Mouse (Mus musculus): Measurements from ENCODE around the gene Ets2. TPM values are rescaled to one million over a fixed set of nuclear protein-coding genes. Genes with fewer than 3 reads are reported as not detected.

The Ets2 gene
- polyA plus RNA-seq, 1 experiment from 2014 or later = 46.5 TPM

GRCm38 (mm10) chr16:95716061-95716706, 14.3 kb downstream of the Ets2 start:
- Histone ChIP-seq H3K4me3 (ENCODE audit: low read length) (no peak overlapping the region), H3K4me2 (replicated peaks; ENCODE audit: low read depth, low read length) (no peak overlapping the region), H3K27me3 (ENCODE audit: control insufficient read depth, insufficient read depth, low read length) (no peaks in the 10 kb centered on the region), H3K9me3 (ENCODE audit: control insufficient read depth, low read length) (no peaks in the 10 kb centered on the region; the same call in 1 of the 2 replicates), H3K9ac (ENCODE audit: low read depth, low read length) (no peak overlapping the region), H3K36me3 (ENCODE audit: control insufficient read depth, insufficient read depth, low read length) (peaks cover 93% of the 10 kb centered on the region), H3K4me1 (ENCODE audit: control insufficient read depth, insufficient read depth, low read length) (no peaks in the 10 kb centered on the region), H3K27ac (ENCODE audit: low read depth, low read length) (no peak overlapping the region)
- 91% methylated on average over 12 of the region's 12 CpGs for WGBS
- ATAC-seq (ENCODE audit: low FRiP score, low TSS enrichment) = no peak

GRCm38 (mm10) chr16:95717631-95718030, 15.8 kb downstream of the Ets2 start:
- WGBS = 94% methylated on average over 6 of the region's 6 CpGs
- ATAC-seq (ENCODE audit: low FRiP score, low TSS enrichment) = no peak
- H3K9me3 ChIP-seq (ENCODE audit: control insufficient read depth, low read length) = peaks cover 2% of the 10 kb centered on the region; the same call in 1 of the 2 replicates
- no peak overlapping the region for H3K4me2 ChIP-seq (replicated peaks; ENCODE audit: low read depth, low read length)
- H3K36me3 ChIP-seq (ENCODE audit: control insufficient read depth, insufficient read depth, low read length) = peaks cover 81% of the 10 kb centered on the region
- H3K27ac ChIP-seq (ENCODE audit: low read depth, low read length) = no peak overlapping the region
- no peak overlapping the region for H3K9ac ChIP-seq (ENCODE audit: low read depth, low read length)
- H3K4me3 ChIP-seq (ENCODE audit: low read length) = no peak overlapping the region
- no peaks in the 10 kb centered on the region for H3K27me3 ChIP-seq (ENCODE audit: control insufficient read depth, insufficient read depth, low read length)
- no peaks in the 10 kb centered on the region for H3K4me1 ChIP-seq (ENCODE audit: control insufficient read depth, insufficient read depth, low read length)

GRCm38 (mm10) chr16:95718119-95718518, 16.2 kb downstream of the Ets2 start:
- Histone ChIP-seq H3K9ac (ENCODE audit: low read depth, low read length) (no peak overlapping the region), H3K4me2 (replicated peaks; ENCODE audit: low read depth, low read length) (no peak overlapping the region), H3K4me3 (ENCODE audit: low read length) (no peak overlapping the region), H3K9me3 (ENCODE audit: control insufficient read depth, low read length) (peaks cover 2% of the 10 kb centered on the region; the same call in 1 of the 2 replicates), H3K27ac (ENCODE audit: low read depth, low read length) (no peak overlapping the region), H3K4me1 (ENCODE audit: control insufficient read depth, insufficient read depth, low read length) (no peaks in the 10 kb centered on the region), H3K27me3 (ENCODE audit: control insufficient read depth, insufficient read depth, low read length) (no peaks in the 10 kb centered on the region), H3K36me3 (ENCODE audit: control insufficient read depth, insufficient read depth, low read length) (peaks cover 80% of the 10 kb centered on the region)
- no peak for ATAC-seq (ENCODE audit: low FRiP score, low TSS enrichment)
- 93% methylated on average over 4 of the region's 4 CpGs for WGBS

GRCm38 (mm10) chr16:95720532-95720931, 18.7 kb downstream of the Ets2 start:
- H3K36me3 ChIP-seq (ENCODE audit: control insufficient read depth, insufficient read depth, low read length) = peaks cover 60% of the 10 kb centered on the region
- no peaks in the 10 kb centered on the region for H3K27me3 ChIP-seq (ENCODE audit: control insufficient read depth, insufficient read depth, low read length)
- 92% methylated on average over 8 of the region's 8 CpGs for WGBS
- no peak overlapping the region for H3K9ac ChIP-seq (ENCODE audit: low read depth, low read length)
- ATAC-seq (ENCODE audit: low FRiP score, low TSS enrichment) = no peak
- H3K4me1 ChIP-seq (ENCODE audit: control insufficient read depth, insufficient read depth, low read length) = no peaks in the 10 kb centered on the region
- peaks cover 2% of the 10 kb centered on the region; the same call in 1 of the 2 replicates for H3K9me3 ChIP-seq (ENCODE audit: control insufficient read depth, low read length)
- H3K4me2 ChIP-seq (replicated peaks; ENCODE audit: low read depth, low read length) = no peak overlapping the region
- H3K27ac ChIP-seq (ENCODE audit: low read depth, low read length) = no peak overlapping the region
- H3K4me3 ChIP-seq (ENCODE audit: low read length) = no peak overlapping the region

GRCm38 (mm10) chr16:95724251-95724650, 22.4 kb downstream of the Ets2 start:
- ATAC-seq (ENCODE audit: low FRiP score, low TSS enrichment) = no peak
- Histone ChIP-seq H3K4me3 (ENCODE audit: low read length) (no peak overlapping the region), H3K27me3 (ENCODE audit: control insufficient read depth, insufficient read depth, low read length) (no peaks in the 10 kb centered on the region)

GRCm38 (mm10) chr16:95724776-95725175, 22.9 kb downstream of the Ets2 start:
- H3K4me2 ChIP-seq (replicated peaks; ENCODE audit: low read depth, low read length) = no peak overlapping the region
- peaks cover 17% of the 10 kb centered on the region for H3K36me3 ChIP-seq (ENCODE audit: control insufficient read depth, insufficient read depth, low read length)
- H3K9ac ChIP-seq (ENCODE audit: low read depth, low read length) = no peak overlapping the region
- no peak for ATAC-seq (ENCODE audit: low FRiP score, low TSS enrichment)
- 0 out of 2 replicates have a peak, but pooled peaks cover 6% of the 10 kb centered on the region for H3K4me1 ChIP-seq (ENCODE audit: control insufficient read depth, insufficient read depth, low read length)
- no peaks in the 10 kb centered on the region for H3K27me3 ChIP-seq (ENCODE audit: control insufficient read depth, insufficient read depth, low read length)
- peaks cover 2% of the 10 kb centered on the region; the same call in 1 of the 2 replicates for H3K9me3 ChIP-seq (ENCODE audit: control insufficient read depth, low read length)
- 84% methylated on average over 5 of the region's 5 CpGs for WGBS
- H3K4me3 ChIP-seq (ENCODE audit: low read length) = no peak overlapping the region
- no peak overlapping the region for H3K27ac ChIP-seq (ENCODE audit: low read depth, low read length)

More at GRCm38 (mm10) chr16:95724251-95724650, 22.4 kb downstream of the Ets2 start:
- Histone ChIP-seq H3K4me2 (replicated peaks; ENCODE audit: low read depth, low read length) (no peak overlapping the region), H3K27ac (ENCODE audit: low read depth, low read length) (no peak overlapping the region), H3K9me3 (ENCODE audit: control insufficient read depth, low read length) (peaks cover 2% of the 10 kb centered on the region; the same call in 1 of the 2 replicates), H3K9ac (ENCODE audit: low read depth, low read length) (no peak overlapping the region), H3K36me3 (ENCODE audit: control insufficient read depth, insufficient read depth, low read length) (peaks cover 22% of the 10 kb centered on the region), H3K4me1 (ENCODE audit: control insufficient read depth, insufficient read depth, low read length) (0 out of 2 replicates have a peak, but pooled peaks cover 6% of the 10 kb centered on the region)
- 84% methylated on average over 2 of the region's 2 CpGs for WGBS

- H3K36me3 ChIP-seq (ENCODE audit: control insufficient read depth, insufficient read depth, low read length) = no peaks in the 10 kb centered on the region
- H3K27ac ChIP-seq (ENCODE audit: low read depth, low read length) = no peak overlapping the region
- ATAC-seq (ENCODE audit: low FRiP score, low TSS enrichment) = no peak
- no peaks in the 10 kb centered on the region for H3K27me3 ChIP-seq (ENCODE audit: control insufficient read depth, insufficient read depth, low read length)
- H3K4me1 ChIP-seq (ENCODE audit: control insufficient read depth, insufficient read depth, low read length) = 0 out of 2 replicates have a peak, but pooled peaks cover 6% of the 10 kb centered on the region
- H3K4me3 ChIP-seq (ENCODE audit: low read length) = no peak overlapping the region
- no peak overlapping the region for H3K4me2 ChIP-seq (replicated peaks; ENCODE audit: low read depth, low read length)
- 91% methylated on average over 4 of the region's 4 CpGs for WGBS
- no peaks in the 10 kb centered on the region for H3K9me3 ChIP-seq (ENCODE audit: control insufficient read depth, low read length)
- H3K9ac ChIP-seq (ENCODE audit: low read depth, low read length) = no peak overlapping the region
These were observed 24.9 kb downstream of the Ets2 start for GRCm38 (mm10) chr16:95726802-95727201.

- no peak overlapping the region for H3K4me2 ChIP-seq (replicated peaks; ENCODE audit: low read depth, low read length)
- H3K4me1 ChIP-seq (ENCODE audit: control insufficient read depth, insufficient read depth, low read length) = 0 out of 2 replicates have a peak, but pooled peaks cover 6% of the 10 kb centered on the region
- ATAC-seq (ENCODE audit: low FRiP score, low TSS enrichment) = peak; percentile 60; the same call in 1 of the 2 replicates
- H3K36me3 ChIP-seq (ENCODE audit: control insufficient read depth, insufficient read depth, low read length) = no peaks in the 10 kb centered on the region
- H3K27ac ChIP-seq (ENCODE audit: low read depth, low read length) = no peak overlapping the region
- H3K9ac ChIP-seq (ENCODE audit: low read depth, low read length) = no peak overlapping the region
- peaks cover 4% of the 10 kb centered on the region; the same call in 1 of the 2 replicates for H3K9me3 ChIP-seq (ENCODE audit: control insufficient read depth, low read length)
- no peaks in the 10 kb centered on the region for H3K27me3 ChIP-seq (ENCODE audit: control insufficient read depth, insufficient read depth, low read length)
- WGBS = 68% methylated on average over 10 of the region's 10 CpGs
- H3K4me3 ChIP-seq (ENCODE audit: low read length) = no peak overlapping the region
These were observed 26.9 kb downstream of the Ets2 start for GRCm38 (mm10) chr16:95728453-95729435.

Measured in kidney, embryonic 14.5 days (tissue).